Mouse (Mus musculus) MEL-GATA-1-ER (cell line): ENCODE measurements around the gene March1.

Experiments
- DNase-seq: peaks from one replicate; pipeline ENCODE4 v3.0.0-alpha.2; 2012; ENCODE audit warnings: low read depth; ENCODE audit errors: extremely low read depth

The March1 gene

GRCm38 (mm10) chr8:65617871-65618751 lies at the start of gene March1:
Gene March1 (plus strand): TSS chr8:65617900.
- no peak for DNase-seq

GRCm38 (mm10) chr8:65586909-65587308 lies 30.8 kb upstream of the March1 start:
- no peak for DNase-seq

- DNase-seq, result no peak
Observed at GRCm38 (mm10) chr8:65603241-65603640, 14.5 kb upstream of the March1 start.

GRCm38 (mm10) chr8:65609509-65609908 lies 8.2 kb upstream of the March1 start:
- no peak for DNase-seq

GRCm38 (mm10) chr8:65618966-65619365 lies 1.3 kb downstream of the March1 start:
- no peak for DNase-seq

- no peak for DNase-seq
Observed at GRCm38 (mm10) chr8:65644931-65645330, 27.2 kb downstream of the March1 start.

GRCm38 (mm10) chr8:65645502-65645901 lies 27.8 kb downstream of the March1 start:
- no peak for DNase-seq

GRCm38 (mm10) chr8:65645945-65646344 lies 28.2 kb downstream of the March1 start:
- no peak for DNase-seq

- no peak for DNase-seq
Observed at GRCm38 (mm10) chr8:65655924-65656323, 38.2 kb downstream of the March1 start.

GRCm38 (mm10) chr8:65661885-65662284 lies 44.2 kb downstream of the March1 start:
- no peak for DNase-seq

GRCm38 (mm10) chr8:65665786-65666185 lies 48.1 kb downstream of the March1 start:
- DNase-seq, result no peak

- no peak for DNase-seq
Observed at GRCm38 (mm10) chr8:65743066-65743465, 125.4 kb downstream of the March1 start.

GRCm38 (mm10) chr8:65775815-65776214 lies 158.1 kb downstream of the March1 start:
- DNase-seq, result no peak

GRCm38 (mm10) chr8:65781156-65781555 lies 163.5 kb downstream of the March1 start:
- no peak for DNase-seq

- no peak for DNase-seq
Observed at GRCm38 (mm10) chr8:65812971-65813370, 195.3 kb downstream of the March1 start.

GRCm38 (mm10) chr8:65922294-65923019 lies 304.8 kb downstream of the March1 start:
- no peak for DNase-seq

GRCm38 (mm10) chr8:65956948-65957347 lies 339.2 kb downstream of the March1 start:
- peak; percentile 71 for DNase-seq

- peak; percentile 12 for DNase-seq
Observed at GRCm38 (mm10) chr8:65957492-65957891, 339.8 kb downstream of the March1 start.

- no peak for DNase-seq
Observed at GRCm38 (mm10) chr8:65966502-65967222, 349.0 kb downstream of the March1 start.

- no peak for DNase-seq
Observed at GRCm38 (mm10) chr8:65967223-65967778, 349.6 kb downstream of the March1 start.

GRCm38 (mm10) chr8:65976905-65977304 lies 359.2 kb downstream of the March1 start:
- no peak for DNase-seq
